In the genomic region with DNA sequence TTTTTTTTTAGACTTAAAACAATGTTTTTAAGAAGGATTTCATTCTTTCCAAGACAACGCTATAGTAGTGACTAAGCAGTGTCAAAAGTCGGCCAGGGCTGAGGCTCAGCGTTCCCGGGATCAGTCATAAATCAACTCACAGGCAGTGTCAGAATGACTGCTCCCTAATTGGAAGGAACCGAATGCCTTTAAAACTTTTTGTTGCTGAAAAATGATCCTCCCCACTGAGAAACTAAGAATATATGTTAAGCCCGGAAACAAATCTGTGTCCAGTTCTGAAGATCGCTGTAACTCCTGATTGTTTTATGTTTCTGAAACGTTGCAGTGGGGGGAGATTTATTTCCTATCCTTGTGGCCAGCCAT, we compare ENCODE assay signal across 9 mouse cellular contexts.
A peak's percentile ranks its signal among the peaks of the same experiment; 100 is the strongest.
DNase-seq lines count a peak whose midpoint lies in the region; ATAC-seq lines count a peak whose summit lies in the region.
"Had no signal": no experiment of that assay in that cellular context is flagged by ENCODE, and none has a peak within 500 bp of the region (broad histone marks: within the 10 kb centered on the region; RNA-seq: fewer than 3 reads in every experiment).

No protein-coding gene starts in this region.

- peak; percentile 56 to 61 for DNase-seq in adrenal gland, postnatal 36 days
- DNase-seq in spleen, adult 12 weeks (ENCODE audit: low spot score) = no peak
- DNase-seq in forebrain, embryonic 11.5 days (ENCODE audit: low spot score) = no peak
- DNase-seq in left cerebral cortex, adult 18-20 months (ENCODE audit: low spot score in 2 of 2) = no peak

- no peaks in the 10 kb centered on the region for H3K27me3 ChIP-seq in hindbrain, embryonic 12.5 days
- no peaks in the 10 kb centered on the region for H3K27me3 ChIP-seq in hindbrain, embryonic 13.5 days
- no peaks in the 10 kb centered on the region for H3K27me3 ChIP-seq in kidney, embryonic 16.5 days (ENCODE audit: insufficient read depth, low read length)
- H3K27me3 ChIP-seq in neural tube, embryonic 15.5 days (replicated peaks) = no peaks in the 10 kb centered on the region
- no peaks in the 10 kb centered on the region for H3K27me3 ChIP-seq in forebrain, embryonic 11.5 days (ENCODE audit: control insufficient read depth, insufficient read depth, low read length)
- H3K27me3 ChIP-seq: CH12.LX had no signal

- WGBS in hindbrain, embryonic 12.5 days = 23% methylated on average over 8 of the region's 8 CpGs
- 24% methylated on average over 8 of the region's 8 CpGs for WGBS in hindbrain, embryonic 13.5 days
- 5% methylated on average over 8 of the region's 8 CpGs for WGBS in kidney, embryonic 16.5 days
- WGBS in neural tube, embryonic 15.5 days = 4% methylated on average over 8 of the region's 8 CpGs
- WGBS in forebrain, embryonic 11.5 days = 56% methylated on average over 8 of the region's 8 CpGs

- H3K4me3 ChIP-seq in hindbrain, embryonic 12.5 days = no peak overlapping the region
- H3K4me3 ChIP-seq in hindbrain, embryonic 13.5 days = no peak overlapping the region
- no peak overlapping the region for H3K4me3 ChIP-seq in kidney, embryonic 16.5 days (ENCODE audit: low read length)
- H3K4me3 ChIP-seq in neural tube, embryonic 15.5 days (replicated peaks) = no peak overlapping the region
- H3K4me3 ChIP-seq in forebrain, embryonic 11.5 days (ENCODE audit: low read depth, low read length) = no peak overlapping the region

- H3K36me3 ChIP-seq in hindbrain, embryonic 12.5 days = no peaks in the 10 kb centered on the region
- H3K36me3 ChIP-seq in hindbrain, embryonic 13.5 days = peaks cover 5% of the 10 kb centered on the region
- H3K36me3 ChIP-seq in kidney, embryonic 16.5 days (ENCODE audit: insufficient read depth, low read length) = peaks cover 14% of the 10 kb centered on the region; the same call in 1 of the 2 replicates
- no peaks in the 10 kb centered on the region for H3K36me3 ChIP-seq in neural tube, embryonic 15.5 days
- no peaks in the 10 kb centered on the region for H3K36me3 ChIP-seq in forebrain, embryonic 11.5 days (ENCODE audit: control insufficient read depth, insufficient read depth, low read length)

- peaks cover 13% of the 10 kb centered on the region for H3K4me1 ChIP-seq in hindbrain, embryonic 12.5 days
- peaks cover 19% of the 10 kb centered on the region for H3K4me1 ChIP-seq in hindbrain, embryonic 13.5 days (replicated peaks)
- H3K4me1 ChIP-seq in kidney, embryonic 16.5 days (ENCODE audit: insufficient read depth, low read length) = peaks cover 28% of the 10 kb centered on the region
- H3K4me1 ChIP-seq in neural tube, embryonic 15.5 days = peaks cover 25% of the 10 kb centered on the region
- H3K4me1 ChIP-seq in forebrain, embryonic 11.5 days (replicated peaks; ENCODE audit: control insufficient read depth, insufficient read depth, low read length) = 0 out of 2 replicates have a peak, but pooled peaks cover 2% of the 10 kb centered on the region

- H3K9me3 ChIP-seq in hindbrain, embryonic 12.5 days (replicated peaks) = no peaks in the 10 kb centered on the region; the same call in 1 of the 2 replicates
- H3K9me3 ChIP-seq in hindbrain, embryonic 13.5 days = no peaks in the 10 kb centered on the region
- H3K9me3 ChIP-seq in kidney, embryonic 16.5 days (ENCODE audit: low read length) = no peaks in the 10 kb centered on the region
- no peaks in the 10 kb centered on the region for H3K9me3 ChIP-seq in neural tube, embryonic 15.5 days (replicated peaks)
- no peaks in the 10 kb centered on the region for H3K9me3 ChIP-seq in forebrain, embryonic 11.5 days (ENCODE audit: control insufficient read depth, low read length)

- ATAC-seq in hindbrain, embryonic 12.5 days (ENCODE audit: low FRiP score) = no peak
- ATAC-seq in hindbrain, embryonic 13.5 days (ENCODE audit: low FRiP score) = no peak
- ATAC-seq in kidney, embryonic 16.5 days (ENCODE audit: low FRiP score, low TSS enrichment) = peak; percentile 80
- ATAC-seq in neural tube, embryonic 15.5 days (ENCODE audit: low FRiP score) = no peak
- no peak for ATAC-seq in forebrain, embryonic 11.5 days (replicated peaks; ENCODE audit: low FRiP score)

- H3K27ac ChIP-seq in hindbrain, embryonic 12.5 days = peak overlapping the region; percentile 44; the same call in 1 of the 2 replicates
- H3K27ac ChIP-seq in hindbrain, embryonic 13.5 days = no peak overlapping the region
- H3K27ac ChIP-seq in kidney, embryonic 16.5 days (ENCODE audit: low read length) = peak overlapping the region; percentile 74
- H3K27ac ChIP-seq in neural tube, embryonic 15.5 days (replicated peaks) = no peak overlapping the region
- H3K27ac ChIP-seq in forebrain, embryonic 11.5 days (ENCODE audit: low read depth, low read length) = no peak overlapping the region

- 0 out of 2 replicates have a peak overlapping the region, but pooled peaks have one; percentile 13 for H3K4me2 ChIP-seq in hindbrain, embryonic 12.5 days (replicated peaks)
- H3K4me2 ChIP-seq in hindbrain, embryonic 13.5 days = no peak overlapping the region
- peak overlapping the region; percentile 30 for H3K4me2 ChIP-seq in kidney, embryonic 16.5 days (replicated peaks; ENCODE audit: low read depth, low read length)
- H3K4me2 ChIP-seq in neural tube, embryonic 15.5 days = peak overlapping the region; percentile 19; the same call in 1 of the 2 replicates
- no peak overlapping the region for H3K4me2 ChIP-seq in forebrain, embryonic 11.5 days (ENCODE audit: low read depth, low read length, severe bottlenecking)

- no peak overlapping the region for H3K9ac ChIP-seq in hindbrain, embryonic 12.5 days
- H3K9ac ChIP-seq in hindbrain, embryonic 13.5 days = no peak overlapping the region
- no peak overlapping the region for H3K9ac ChIP-seq in kidney, embryonic 16.5 days (replicated peaks; ENCODE audit: low read length)
- no peak overlapping the region for H3K9ac ChIP-seq in neural tube, embryonic 15.5 days (replicated peaks)
- H3K9ac ChIP-seq in forebrain, embryonic 11.5 days (ENCODE audit: low read length) = no peak overlapping the region

Comparison
In these comparisons a context has a peak if more than half of its experiments do, and no peak if none do; other contexts are left out.
1. H3K27ac ChIP-seq: peak in hindbrain, embryonic 12.5 days (single experiment) and kidney, embryonic 16.5 days (single experiment); none in hindbrain, embryonic 13.5 days (single experiment), neural tube, embryonic 15.5 days (single experiment) and forebrain, embryonic 11.5 days (single experiment).
2. H3K4me2 ChIP-seq: peak in hindbrain, embryonic 12.5 days (single experiment), kidney, embryonic 16.5 days (single experiment) and neural tube, embryonic 15.5 days (single experiment); none in hindbrain, embryonic 13.5 days (single experiment) and forebrain, embryonic 11.5 days (single experiment).
3. DNase-seq: peak in adrenal gland, postnatal 36 days (2 of 2); none in spleen, adult 12 weeks (single experiment), forebrain, embryonic 11.5 days (single experiment) and left cerebral cortex, adult 18-20 months (0 of 2).